Mouse (Mus musculus) heart, postnatal 14 days (tissue): Measurements from ENCODE around the gene Cabp1. TPM values are rescaled to one million over a fixed set of nuclear protein-coding genes. Genes with fewer than 3 reads are reported as not detected.

ENCODE experiments used
- DNase-seq, 2 experiments: peaks; one replicate each; pipeline ENCODE4 v3.0.0; 2021 to 2022
- intact Hi-C: fragments of 180-260 bp; cut with DNase I; formaldehyde crosslinking; loops from one replicate; pipeline ENCODE4 v1.15.1; 2025
- total RNA-seq, 2 experiments: library from RNA; stranded (reverse); gene quantifications; 2 replicates each; pipeline ENCODE4 v1.2.3; 2021

The Cabp1 gene
- total RNA-seq, 2 experiments from 2014 or later: 3.5 to 4.0 TPM

DNA sequence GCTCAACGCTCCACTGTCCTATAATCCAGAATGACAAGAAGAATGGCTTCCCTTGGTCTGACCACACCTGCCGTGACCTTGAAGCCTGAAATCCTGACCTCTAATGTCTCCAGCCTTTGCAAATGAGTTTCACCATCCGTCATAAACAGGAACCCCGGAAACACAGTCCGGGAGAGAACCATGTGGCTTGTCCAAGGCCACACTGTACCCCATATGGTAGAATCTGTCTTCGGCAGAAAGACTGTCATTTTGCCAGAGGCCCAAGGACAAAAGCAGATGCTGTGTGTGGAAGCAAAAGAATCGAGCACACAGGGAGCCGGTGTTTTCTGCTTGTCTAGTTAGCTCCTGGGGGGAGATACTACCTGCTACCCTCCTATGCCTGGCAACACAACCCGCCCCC, 18.3 kb upstream of the Cabp1 start:
- intact Hi-C loops: no loop called here
- no peak for DNase-seq

DNA sequence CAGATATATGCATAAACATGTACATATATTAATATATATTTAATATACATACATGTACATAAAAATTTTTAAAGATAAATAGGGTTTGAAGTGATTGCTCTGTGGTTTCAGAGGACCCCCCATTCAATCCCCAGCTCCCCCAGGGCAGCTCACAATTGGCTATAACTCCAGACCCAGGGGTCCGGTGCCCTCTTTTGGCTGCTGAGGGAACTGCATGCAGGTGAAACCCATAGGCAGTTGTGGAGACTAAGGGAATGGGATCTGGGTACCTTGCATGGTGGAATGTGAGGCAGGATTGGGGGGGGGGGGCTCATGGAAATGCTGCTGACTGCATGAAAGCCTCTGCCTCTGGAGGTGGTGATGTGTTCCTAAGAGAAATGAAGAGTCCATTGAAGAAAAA, 16.2 kb upstream of the Cabp1 start:
- intact Hi-C loops: no loop called here
- peak in 1 of 2 experiments; percentile 40 for DNase-seq

DNA sequence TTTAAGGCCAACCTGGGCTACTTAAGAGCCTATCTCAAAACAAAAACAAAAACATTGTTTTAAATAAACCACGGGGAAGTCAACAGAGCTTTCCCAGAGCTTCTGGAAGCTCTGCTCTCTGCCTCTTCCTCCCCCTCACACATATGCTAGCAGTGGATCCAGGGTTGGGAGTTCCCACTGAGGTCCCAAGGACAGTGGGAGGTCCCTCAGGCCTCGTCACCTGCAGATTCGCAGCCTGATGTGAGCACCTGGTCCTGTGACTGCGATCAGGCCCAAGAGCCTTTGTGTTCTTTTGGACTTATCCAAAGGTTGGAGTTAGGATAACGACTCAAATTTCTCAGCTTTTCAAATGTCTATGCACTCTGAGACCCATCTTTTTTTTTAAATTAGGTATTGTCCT, 14.4 kb upstream of the Cabp1 start:
- intact Hi-C loops: no loop called here
- DNase-seq: no peak

DNA sequence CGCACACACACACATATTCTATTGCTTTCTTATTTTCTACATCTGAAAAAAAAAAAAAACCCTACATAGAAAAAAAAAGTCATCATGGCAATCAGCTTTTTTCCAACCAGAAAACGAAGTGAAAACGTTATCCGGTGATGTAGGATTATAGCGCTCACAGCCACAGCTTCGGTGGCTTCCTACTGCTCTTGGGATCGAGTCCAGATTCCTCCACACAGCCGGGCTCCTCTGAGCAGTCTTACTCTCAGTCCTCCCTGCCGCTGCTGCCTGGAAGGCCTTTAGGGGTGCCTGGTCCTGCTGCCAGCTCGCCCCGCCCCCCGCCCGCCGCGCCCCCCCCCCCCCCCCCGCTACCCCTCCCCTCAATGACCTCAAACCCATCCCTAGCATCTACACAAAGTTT, 13.7 kb upstream of the Cabp1 start:
- intact Hi-C loops: no loop called here
- DNase-seq: no peak

DNA sequence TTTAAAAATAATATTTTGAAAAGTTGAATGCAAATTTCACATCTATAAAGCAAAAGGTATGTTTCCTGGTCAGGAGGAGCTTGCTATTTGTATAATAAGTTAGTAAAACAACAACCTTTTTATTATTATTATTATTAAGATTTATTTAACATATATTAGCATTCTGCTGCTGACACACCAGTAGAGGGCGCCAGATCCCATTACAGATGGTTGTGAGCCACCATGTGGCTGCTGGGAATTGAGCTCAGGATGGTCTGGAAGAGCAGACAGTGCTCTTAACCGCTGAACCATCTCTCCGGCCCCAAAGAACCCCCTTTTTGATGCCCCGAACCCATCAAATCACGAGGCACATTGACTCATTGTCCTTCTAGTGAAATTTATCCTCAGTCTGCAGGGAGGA, 13.1 kb upstream of the Cabp1 start:
- no peak for DNase-seq
- intact Hi-C loops: no loop called here

DNA sequence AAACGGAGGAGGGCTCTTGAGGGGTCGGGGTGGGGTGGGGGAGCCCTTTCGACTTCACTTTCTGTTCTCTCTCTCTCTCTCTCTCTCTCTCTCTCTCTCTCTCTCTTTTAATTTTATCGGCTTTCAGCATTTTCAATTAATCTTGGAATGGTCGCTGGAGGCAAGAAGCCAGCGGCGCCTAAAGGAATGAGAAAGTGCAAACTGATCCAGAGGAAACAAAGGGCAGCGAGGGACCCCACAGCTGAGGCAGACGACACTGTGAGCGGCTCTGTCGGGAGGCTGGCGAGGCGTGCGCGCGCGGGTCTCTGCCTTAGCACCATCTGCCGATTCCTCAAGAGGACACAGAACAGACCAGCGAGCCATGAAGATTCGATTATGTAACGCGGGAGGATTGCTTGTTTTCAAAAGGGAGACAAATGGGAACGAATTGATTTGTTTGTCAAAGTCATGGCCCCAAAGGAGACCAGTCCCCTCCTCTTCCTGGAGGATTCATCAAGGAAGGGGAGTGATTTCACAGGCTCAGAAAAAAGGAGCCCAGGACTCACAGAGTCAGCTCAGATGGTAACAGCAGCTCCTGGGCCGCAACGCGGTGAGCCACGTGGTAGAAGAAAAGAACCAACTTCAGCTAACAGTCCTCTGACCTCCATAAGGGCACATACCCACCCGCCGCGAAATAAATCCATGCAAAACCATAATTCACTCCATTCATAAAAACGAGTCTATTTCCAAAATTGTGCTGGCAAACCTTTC, 10.6 kb upstream of the Cabp1 start:
- DNase-seq: peak; percentile 48 to 56
- intact Hi-C loops: no loop called here

DNA sequence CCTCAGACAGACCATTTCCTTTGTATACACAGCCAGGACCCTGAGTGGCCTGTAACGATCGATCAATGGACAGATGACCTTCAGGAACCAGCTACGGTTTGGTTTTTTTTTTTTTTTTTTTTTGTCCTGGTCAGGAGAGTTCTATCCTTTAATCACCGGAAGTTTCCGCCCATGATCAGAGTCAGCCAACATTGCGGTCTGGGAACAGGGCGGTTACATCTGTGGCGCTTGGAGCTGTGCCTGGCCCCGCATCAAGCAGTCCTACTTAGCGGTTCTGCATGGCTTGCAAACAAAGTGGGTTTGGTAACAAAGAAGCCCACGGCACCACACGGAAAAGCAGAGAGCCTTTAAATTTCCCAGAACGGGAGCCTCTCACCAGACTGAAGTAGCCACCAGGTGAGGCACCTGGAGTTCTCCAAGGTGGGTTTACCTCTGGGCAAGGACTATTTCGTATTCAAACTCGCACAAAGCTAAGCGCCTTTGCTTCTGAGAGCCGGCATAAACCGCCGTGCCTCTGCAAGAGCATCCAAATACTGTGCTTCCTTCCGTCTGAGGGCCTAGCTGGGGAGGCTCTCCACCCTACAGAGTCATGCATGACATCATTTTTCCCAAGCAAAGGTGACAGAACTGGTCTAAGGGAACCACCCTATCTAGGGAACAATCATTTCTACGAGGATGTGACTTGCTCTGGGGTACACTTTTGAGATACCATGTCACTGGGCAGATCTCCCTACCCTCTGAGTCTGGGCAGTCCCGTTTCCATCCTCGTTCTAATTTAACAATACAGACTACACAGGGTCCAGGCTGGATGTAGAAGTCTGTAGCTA, 9.8 kb upstream of the Cabp1 start:
- DNase-seq: peak; percentile 30 to 38
- intact Hi-C loops: no loop called here

- intact Hi-C loops: no loop called here
- DNase-seq: no peak
Measured at GRCm38 (mm10) chr5:115194626-115195221, 543 bp upstream of the Cabp1 start.

- intact Hi-C loops: no loop called here
- DNase-seq: peak; percentile 72 to 78
Measured at GRCm38 (mm10) chr5:115193226-115193625, 955 bp downstream of the Cabp1 start.

DNA sequence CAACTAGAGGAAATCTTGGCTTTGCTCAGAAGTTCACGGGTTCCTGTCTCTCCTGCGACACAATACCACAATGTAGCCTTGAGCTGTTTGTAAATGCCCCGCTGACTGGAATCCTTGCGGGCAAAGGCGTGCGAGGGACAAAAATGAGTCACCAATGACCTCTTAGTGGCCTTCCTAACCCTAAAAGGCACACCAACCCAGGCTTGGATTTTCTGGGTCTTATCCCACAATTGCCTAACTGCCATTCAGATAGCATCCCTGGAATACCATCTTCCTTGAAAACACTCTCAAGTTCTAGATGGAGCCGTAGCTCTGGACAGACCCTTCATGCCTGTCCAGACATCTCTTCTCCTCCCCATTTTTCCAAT, 1.4 kb downstream of the Cabp1 start:
- intact Hi-C loops: no loop called here
- DNase-seq: no peak

GRCm38 (mm10) chr5:115191880-115192827, 2.0 kb downstream of the Cabp1 start:
- DNase-seq: no peak
- intact Hi-C loops: no loop called here

- intact Hi-C loops: no loop called here
- DNase-seq: no peak
Measured at GRCm38 (mm10) chr5:115190081-115190480, 4.1 kb downstream of the Cabp1 start.

- intact Hi-C loops: loop anchor here (5.0 kb wide), 1 partner anchor 212 kb away; no protein-coding TSS in a partner anchor
- peak; percentile 50 to 54 for DNase-seq
Measured at GRCm38 (mm10) chr5:115188824-115189223, 5.4 kb downstream of the Cabp1 start.

- peak; percentile 95 to 96 for DNase-seq
Measured at GRCm38 (mm10) chr5:115187188-115188131, 6.7 kb downstream of the Cabp1 start.

DNA sequence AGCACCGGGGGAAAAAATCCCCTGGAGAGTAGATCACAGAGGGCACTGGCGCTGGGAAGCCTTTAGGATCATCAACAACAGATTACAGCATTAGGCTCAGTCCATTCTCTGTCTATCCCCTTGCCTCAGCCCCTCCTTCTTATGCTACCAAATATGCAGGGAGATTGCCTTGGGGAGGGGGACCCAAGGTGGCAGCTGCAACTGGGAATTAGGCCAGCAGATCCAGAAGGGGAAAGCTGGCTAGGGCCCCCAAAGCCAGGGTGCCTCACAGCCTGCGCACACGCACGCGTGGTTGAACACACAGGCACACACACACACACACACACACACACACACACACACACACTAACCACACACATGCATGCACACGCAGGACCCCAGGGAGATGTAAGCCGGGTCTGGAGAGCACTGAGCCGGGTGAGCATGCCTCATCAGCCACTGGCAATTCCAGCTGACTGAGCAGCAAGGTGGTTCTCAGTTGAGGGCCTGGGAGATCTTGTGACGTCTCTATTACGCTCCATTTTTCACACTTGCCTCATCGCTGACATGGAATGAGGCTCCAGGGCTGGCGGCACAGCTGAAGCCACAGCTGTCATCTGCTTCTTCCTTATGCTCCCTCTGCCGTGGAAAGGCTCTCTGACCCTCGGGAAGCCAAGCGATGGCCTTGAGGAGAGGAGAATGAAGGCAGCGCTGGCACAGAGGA, 7.7 kb downstream of the Cabp1 start:
- intact Hi-C loops: loop anchor here (1.0 to 5.0 kb wide), 2 partner anchors 49 to 209 kb away; partner anchors contain the start of gene Pop5
- DNase-seq: peak; percentile 20 to 50

More at GRCm38 (mm10) chr5:115187188-115188131, 6.7 kb downstream of the Cabp1 start:
- intact Hi-C loops: loop anchor here (1.0 to 5.0 kb wide), 2 partner anchors 48 to 210 kb away; partner anchors contain the start of gene Pop5

GRCm38 (mm10) chr5:115184726-115185125, 9.5 kb downstream of the Cabp1 start:
- DNase-seq: peak; percentile 67 to 76
- intact Hi-C loops: loop anchor here (5.0 kb wide), 1 partner anchor 207 kb away; no protein-coding TSS in a partner anchor

- intact Hi-C loops: no loop called here
- DNase-seq: no peak
Measured at GRCm38 (mm10) chr5:115183482-115183881, 10.7 kb downstream of the Cabp1 start.

DNA sequence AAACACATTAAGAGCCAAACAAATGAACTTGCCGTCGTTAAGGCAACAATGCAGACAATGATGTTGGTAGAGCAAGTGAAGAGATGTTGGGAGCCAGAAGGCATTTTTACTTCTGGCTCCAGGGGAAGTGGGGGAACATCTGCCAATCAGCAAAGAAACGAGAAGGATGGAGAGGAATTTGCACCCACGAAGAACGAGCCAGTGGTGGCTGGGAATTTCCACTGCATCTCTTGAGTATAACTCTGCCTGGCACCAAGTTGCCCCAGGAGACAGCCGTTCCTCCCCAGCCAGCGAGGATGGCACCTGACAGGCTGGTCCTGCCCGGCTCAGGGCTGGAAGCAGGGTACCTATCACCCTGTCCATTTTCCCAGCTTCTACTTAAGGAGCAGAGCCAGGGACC, 11.3 kb downstream of the Cabp1 start:
- intact Hi-C loops: no loop called here
- no peak for DNase-seq
